Mouse (Mus musculus): ENCODE data around the gene Ano6.

DNA sequence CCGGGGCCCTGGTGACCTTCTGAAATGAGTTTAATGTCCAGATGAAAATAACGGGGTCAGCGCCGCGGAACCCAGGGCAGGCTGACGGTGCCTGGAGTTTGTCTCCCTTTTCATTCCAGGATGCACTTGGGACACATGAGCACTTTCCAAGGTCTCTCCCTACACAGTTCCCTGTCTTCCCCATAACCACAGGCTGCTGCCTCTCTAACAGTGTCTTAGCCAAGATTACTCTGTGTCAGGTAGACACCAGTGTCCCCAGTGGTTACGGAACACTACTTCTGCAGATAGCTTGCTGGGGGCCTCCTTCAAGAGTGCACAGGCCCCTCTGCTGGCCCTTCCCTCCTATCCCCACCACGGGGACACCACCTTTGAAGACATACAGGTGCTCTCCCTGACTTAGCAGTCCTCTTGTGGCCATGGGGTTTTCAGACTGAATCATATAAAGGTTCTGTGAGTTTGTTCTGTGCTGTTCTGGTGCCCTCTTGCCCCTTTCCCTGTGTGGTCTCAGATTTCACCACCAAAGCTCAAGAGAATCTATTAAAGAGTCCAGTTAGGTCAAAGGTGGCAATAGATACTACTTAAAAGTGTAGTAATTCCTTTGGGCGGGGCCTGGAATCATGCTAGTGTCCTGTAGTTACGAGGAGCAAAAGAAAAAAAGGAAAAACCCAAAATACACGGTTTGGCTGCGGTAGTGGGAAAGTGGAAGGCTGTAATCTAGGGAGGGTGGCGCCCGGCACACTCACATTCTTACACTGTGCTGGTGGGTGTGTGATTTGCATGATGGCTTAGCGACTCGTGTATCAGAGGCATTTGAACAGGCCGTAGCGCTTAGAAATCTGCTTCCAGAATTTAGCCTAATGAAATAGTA, 95.5 kb downstream of the Ano6 start:
- TF ChIP-seq EP300 (IDR thresholded peaks at IDR 0.05; ENCODE audit: low read length) (no peak), POLR2A (IDR thresholded peaks at IDR 0.05; ENCODE audit: low read depth, low read length) (no peak), MAFK (IDR thresholded peaks at IDR 0.05; ENCODE audit: insufficient replicate concordance, low read length) (no peak), CTCF (conservative IDR thresholded peaks at IDR 0.05 in 1 of 2, IDR thresholded peaks at IDR 0.05 in 1 of 2; ENCODE audit: low read depth in 2 of 2, low read length in 2 of 2) (no peak), MAX (IDR thresholded peaks at IDR 0.05; ENCODE audit: low read length) (no peak)

All from CH12.LX (cell line).